In the genomic region with DNA sequence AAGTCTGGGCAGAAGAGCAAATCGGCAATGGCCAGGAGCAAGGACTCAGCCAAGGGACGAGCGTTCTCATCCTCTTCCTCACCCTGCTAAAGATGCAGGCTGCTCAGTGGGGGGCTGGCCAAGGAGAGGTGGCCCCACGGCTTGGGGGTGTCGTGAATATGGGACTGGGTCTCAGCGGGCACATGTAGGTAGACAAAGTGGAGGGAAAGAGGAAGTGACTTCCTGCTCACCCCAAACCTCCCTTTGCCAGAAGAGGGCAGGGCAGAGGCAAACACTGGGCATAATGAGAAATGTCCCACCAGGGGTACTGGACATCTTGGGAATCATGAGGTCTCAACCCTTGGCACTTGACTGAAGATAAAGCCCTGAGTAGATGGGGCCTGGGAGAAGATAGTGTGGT, we compare ENCODE assay signal across 9 mouse cellular contexts. TPM values are rescaled to one million over a fixed set of nuclear protein-coding genes. Genes with fewer than 3 reads are reported as not detected.
DNase-seq lines count a peak whose midpoint lies in the region; ATAC-seq lines count a peak whose summit lies in the region.
"Had no signal": no experiment of that assay in that cellular context is flagged by ENCODE, and none has a peak within 500 bp of the region (broad histone marks: within the 10 kb centered on the region; RNA-seq: fewer than 3 reads in every experiment).

No protein-coding gene starts in this region.

- 64% methylated on average over 6 of the region's 6 CpGs for WGBS in forebrain, embryonic 10.5 days
- 69% methylated on average over 6 of the region's 6 CpGs for WGBS in forebrain, embryonic 16.5 days
- WGBS in midbrain, embryonic 10.5 days = 73% methylated on average over 6 of the region's 6 CpGs
- 69% methylated on average over 6 of the region's 6 CpGs for WGBS in midbrain, embryonic 11.5 days

- no peak overlapping the region for H3K4me2 ChIP-seq in forebrain, embryonic 16.5 days (ENCODE audit: low read length)
- H3K4me2 ChIP-seq in midbrain, embryonic 11.5 days = no peak overlapping the region

- no peak overlapping the region for H3K4me3 ChIP-seq in forebrain, embryonic 10.5 days
- H3K4me3 ChIP-seq in forebrain, embryonic 16.5 days (replicated peaks; ENCODE audit: low read length) = no peak overlapping the region
- no peak overlapping the region for H3K4me3 ChIP-seq in midbrain, embryonic 10.5 days
- H3K4me3 ChIP-seq in midbrain, embryonic 11.5 days (ENCODE audit: low read depth, low read length) = no peak overlapping the region

- H3K9me3 ChIP-seq in forebrain, embryonic 10.5 days = no peaks in the 10 kb centered on the region
- H3K9me3 ChIP-seq in forebrain, embryonic 16.5 days (ENCODE audit: control insufficient read depth, low read length) = no peaks in the 10 kb centered on the region
- H3K9me3 ChIP-seq in midbrain, embryonic 10.5 days (replicated peaks) = no peaks in the 10 kb centered on the region
- H3K9me3 ChIP-seq in midbrain, embryonic 11.5 days (ENCODE audit: control insufficient read depth, low read length) = no peaks in the 10 kb centered on the region

- H3K9ac ChIP-seq in forebrain, embryonic 16.5 days (replicated peaks; ENCODE audit: low read depth, low read length) = no peak overlapping the region
- H3K9ac ChIP-seq in midbrain, embryonic 11.5 days (ENCODE audit: low read length) = no peak overlapping the region

- H3K36me3 ChIP-seq in forebrain, embryonic 10.5 days (replicated peaks) = peaks cover 4% of the 10 kb centered on the region; the same call in 1 of the 2 replicates
- no peaks in the 10 kb centered on the region for H3K36me3 ChIP-seq in forebrain, embryonic 16.5 days (ENCODE audit: control insufficient read depth, insufficient read depth)
- peaks cover 5% of the 10 kb centered on the region; the same call in 1 of the 2 replicates for H3K36me3 ChIP-seq in midbrain, embryonic 10.5 days
- H3K36me3 ChIP-seq in midbrain, embryonic 11.5 days (ENCODE audit: control insufficient read depth, insufficient read depth, low read length) = no peaks in the 10 kb centered on the region

- no peak for DNase-seq in forebrain, embryonic 10.5 days (ENCODE audit: extremely low spot score, low spot score)
- DNase-seq in midbrain, embryonic 10.5 days (ENCODE audit: low spot score) = no peak
- no peak for DNase-seq in midbrain, embryonic 11.5 days (ENCODE audit: low spot score, missing footprints)
- DNase-seq in thymus, postnatal 25 days = peak; percentile 63
- no peak for DNase-seq in right cerebral cortex, adult 2 months (ENCODE audit: low spot score in 2 of 2)
- no peak for DNase-seq in adrenal gland, adult 8-10 months

- H3K27me3 ChIP-seq in forebrain, embryonic 10.5 days (ENCODE audit: poor library complexity, severe bottlenecking) = peaks cover 42% of the 10 kb centered on the region
- H3K27me3 ChIP-seq in forebrain, embryonic 16.5 days (replicated peaks; ENCODE audit: control insufficient read depth, insufficient read depth, low read length) = no peaks in the 10 kb centered on the region
- peaks cover 33% of the 10 kb centered on the region for H3K27me3 ChIP-seq in midbrain, embryonic 10.5 days (ENCODE audit: low read depth, poor library complexity, severe bottlenecking)
- no peaks in the 10 kb centered on the region for H3K27me3 ChIP-seq in midbrain, embryonic 11.5 days (ENCODE audit: control insufficient read depth, insufficient read depth, low read length)

- peak overlapping the region; percentile 61 for H3K27ac ChIP-seq in forebrain, embryonic 10.5 days
- no peak overlapping the region for H3K27ac ChIP-seq in forebrain, embryonic 16.5 days (ENCODE audit: low read length)
- peak overlapping the region; percentile 63 for H3K27ac ChIP-seq in midbrain, embryonic 10.5 days (replicated peaks)
- H3K27ac ChIP-seq in midbrain, embryonic 11.5 days (ENCODE audit: low read depth, low read length) = no peak overlapping the region

- ATAC-seq in forebrain, embryonic 16.5 days = no peak
- no peak for ATAC-seq in midbrain, embryonic 11.5 days (ENCODE audit: low FRiP score)
- peak; percentile 47 for ATAC-seq in megakaryocyte, adult 5-6 weeks (ENCODE audit: poor library complexity, severe bottlenecking)

- H3K4me1 ChIP-seq in forebrain, embryonic 10.5 days = peaks cover 35% of the 10 kb centered on the region
- H3K4me1 ChIP-seq in forebrain, embryonic 16.5 days (replicated peaks; ENCODE audit: control insufficient read depth, insufficient read depth, low read length) = peaks cover 10% of the 10 kb centered on the region
- H3K4me1 ChIP-seq in midbrain, embryonic 10.5 days = peaks cover 26% of the 10 kb centered on the region
- peaks cover 2% of the 10 kb centered on the region; the same call in 1 of the 2 replicates for H3K4me1 ChIP-seq in midbrain, embryonic 11.5 days (ENCODE audit: control insufficient read depth, insufficient read depth, low read length)

RNA-seq across cellular contexts. Expression of gene Hid1, which starts 7.8 kb away (rescaled TPM):
- polyA plus RNA-seq in forebrain, embryonic 10.5 days (2016; fragmentation: Nextera tagmentation; extraction: Ambion mirVana) = 16.2 and 18.2 TPM in 2 replicates
- 46.6 and 58.2 TPM in 2 replicates for polyA plus RNA-seq in forebrain, embryonic 16.5 days (2015; fragmentation: Nextera tagmentation; extraction: Ambion mirVana)
- 12.1 and 18.1 TPM in 2 replicates for polyA plus RNA-seq in midbrain, embryonic 10.5 days (2016; fragmentation: Nextera tagmentation; extraction: Ambion mirVana)
- polyA plus RNA-seq in midbrain, embryonic 11.5 days (2014; fragmentation: Nextera tagmentation; extraction: Ambion mirVana) = 17.8 and 18.3 TPM in 2 replicates
- 0.27 TPM in 1 of 2 replicates, not detected in the other for total RNA-seq in megakaryocyte, adult 5-6 weeks (2015)
- total RNA-seq in megakaryocyte, adult 5-6 weeks (2017) = 0.07 and 0.16 TPM in 2 replicates
- total RNA-seq in adrenal gland, adult 8-10 months (2022) = 10 to 100 TPM; 17.7 to 46.8 (median 42.6) TPM

RNA-seq across cellular contexts. Expression of gene Cdr2l, which starts 22.0 kb away (rescaled TPM):
- polyA plus RNA-seq in forebrain, embryonic 10.5 days (2016; fragmentation: Nextera tagmentation; extraction: Ambion mirVana) = 21.1 and 21.8 TPM in 2 replicates
- polyA plus RNA-seq in forebrain, embryonic 16.5 days (2015; fragmentation: Nextera tagmentation; extraction: Ambion mirVana) = 16.8 and 18.3 TPM in 2 replicates
- polyA plus RNA-seq in midbrain, embryonic 10.5 days (2016; fragmentation: Nextera tagmentation; extraction: Ambion mirVana) = 16.1 and 19.7 TPM in 2 replicates
- 20.6 and 20.9 TPM in 2 replicates for polyA plus RNA-seq in midbrain, embryonic 11.5 days (2014; fragmentation: Nextera tagmentation; extraction: Ambion mirVana)
- 0.21 and 0.58 TPM in 2 replicates for total RNA-seq in megakaryocyte, adult 5-6 weeks (2015)
- 0.24 and 0.59 TPM in 2 replicates for total RNA-seq in megakaryocyte, adult 5-6 weeks (2017)
- total RNA-seq in adrenal gland, adult 8-10 months (2022) = 100 to 1,000 TPM in 1 of 4 experiments, 10 to 100 TPM in 3; 60.6 to 118 (median 71.9) TPM

RNA-seq across cellular contexts. Expression of gene Otop3, which starts 25.2 kb away (rescaled TPM):
- polyA plus RNA-seq in forebrain, embryonic 10.5 days (2016; fragmentation: Nextera tagmentation; extraction: Ambion mirVana) = not detected in 2 replicates
- polyA plus RNA-seq in forebrain, embryonic 16.5 days (2015; fragmentation: Nextera tagmentation; extraction: Ambion mirVana) = 0.37 TPM in 1 of 2 replicates, not detected in the other
- 0.37 and 0.42 TPM in 2 replicates for polyA plus RNA-seq in midbrain, embryonic 10.5 days (2016; fragmentation: Nextera tagmentation; extraction: Ambion mirVana)
- 0.18 and 0.34 TPM in 2 replicates for polyA plus RNA-seq in midbrain, embryonic 11.5 days (2014; fragmentation: Nextera tagmentation; extraction: Ambion mirVana)
- not detected in 2 replicates for total RNA-seq in megakaryocyte, adult 5-6 weeks (2015)
- not detected in 2 replicates for total RNA-seq in megakaryocyte, adult 5-6 weeks (2017)
- total RNA-seq in adrenal gland, adult 8-10 months (2022) = not detected
- polyA plus RNA-seq: C2C12 had no signal

RNA-seq across cellular contexts. Expression of gene Ush1g, which starts 37.9 kb away (rescaled TPM):
- 0.05 TPM in 1 of 2 replicates, not detected in the other for polyA plus RNA-seq in forebrain, embryonic 10.5 days (2016; fragmentation: Nextera tagmentation; extraction: Ambion mirVana)
- 0.10 TPM in 2 replicates for polyA plus RNA-seq in forebrain, embryonic 16.5 days (2015; fragmentation: Nextera tagmentation; extraction: Ambion mirVana)
- not detected in 2 replicates for polyA plus RNA-seq in midbrain, embryonic 10.5 days (2016; fragmentation: Nextera tagmentation; extraction: Ambion mirVana)
- 0.08 TPM in 1 of 2 replicates, not detected in the other for polyA plus RNA-seq in midbrain, embryonic 11.5 days (2014; fragmentation: Nextera tagmentation; extraction: Ambion mirVana)
- not detected in 2 replicates for total RNA-seq in megakaryocyte, adult 5-6 weeks (2015)
- not detected in 2 replicates for total RNA-seq in megakaryocyte, adult 5-6 weeks (2017)
- total RNA-seq in adrenal gland, adult 8-10 months (2022) = 1 to 10 TPM in 2 of 4 experiments, under 1 TPM in 2; 0.52 to 2.3 (median 1.1) TPM

RNA-seq across cellular contexts. Expression of gene Mrpl58, which starts 43.8 kb away (rescaled TPM):
- polyA plus RNA-seq in forebrain, embryonic 10.5 days (2016; fragmentation: Nextera tagmentation; extraction: Ambion mirVana) = 275 and 277 TPM in 2 replicates
- polyA plus RNA-seq in forebrain, embryonic 16.5 days (2015; fragmentation: Nextera tagmentation; extraction: Ambion mirVana) = 158 and 176 TPM in 2 replicates
- polyA plus RNA-seq in midbrain, embryonic 10.5 days (2016; fragmentation: Nextera tagmentation; extraction: Ambion mirVana) = 256 and 270 TPM in 2 replicates
- 268 and 278 TPM in 2 replicates for polyA plus RNA-seq in midbrain, embryonic 11.5 days (2014; fragmentation: Nextera tagmentation; extraction: Ambion mirVana)
- 122 and 124 TPM in 2 replicates for total RNA-seq in megakaryocyte, adult 5-6 weeks (2015)
- total RNA-seq in megakaryocyte, adult 5-6 weeks (2017) = 86.9 and 95.9 TPM in 2 replicates
- total RNA-seq in adrenal gland, adult 8-10 months (2022) = 100 to 1,000 TPM; 157 to 179 (median 160) TPM

Comparison
In these comparisons a context has a peak if more than half of its experiments do, and no peak if none do; other contexts are left out.
1. H3K27ac ChIP-seq: peak in forebrain, embryonic 10.5 days (single experiment) and midbrain, embryonic 10.5 days (single experiment); none in forebrain, embryonic 16.5 days (single experiment) and midbrain, embryonic 11.5 days (single experiment).